Mouse (Mus musculus) embryo, embryonic 10.5 days (tissue): ENCODE results near the gene Acoxl.

Experiments
- DNase-seq: peaks from one replicate; pipeline ENCODE4 v3.0.0-alpha.2; 2015; ENCODE audit warnings: low spot score

The Acoxl gene

GRCm38 (mm10) chr2:128118971-128119370 is 280.3 kb downstream of the Acoxl start:
- DNase-seq: no peak

- DNase-seq: peak; percentile 83
Measured at GRCm38 (mm10) chr2:128122491-128122890, 283.8 kb downstream of the Acoxl start.

- peak; percentile 51 for DNase-seq
Measured at GRCm38 (mm10) chr2:128122891-128123771, 284.5 kb downstream of the Acoxl start.

DNA sequence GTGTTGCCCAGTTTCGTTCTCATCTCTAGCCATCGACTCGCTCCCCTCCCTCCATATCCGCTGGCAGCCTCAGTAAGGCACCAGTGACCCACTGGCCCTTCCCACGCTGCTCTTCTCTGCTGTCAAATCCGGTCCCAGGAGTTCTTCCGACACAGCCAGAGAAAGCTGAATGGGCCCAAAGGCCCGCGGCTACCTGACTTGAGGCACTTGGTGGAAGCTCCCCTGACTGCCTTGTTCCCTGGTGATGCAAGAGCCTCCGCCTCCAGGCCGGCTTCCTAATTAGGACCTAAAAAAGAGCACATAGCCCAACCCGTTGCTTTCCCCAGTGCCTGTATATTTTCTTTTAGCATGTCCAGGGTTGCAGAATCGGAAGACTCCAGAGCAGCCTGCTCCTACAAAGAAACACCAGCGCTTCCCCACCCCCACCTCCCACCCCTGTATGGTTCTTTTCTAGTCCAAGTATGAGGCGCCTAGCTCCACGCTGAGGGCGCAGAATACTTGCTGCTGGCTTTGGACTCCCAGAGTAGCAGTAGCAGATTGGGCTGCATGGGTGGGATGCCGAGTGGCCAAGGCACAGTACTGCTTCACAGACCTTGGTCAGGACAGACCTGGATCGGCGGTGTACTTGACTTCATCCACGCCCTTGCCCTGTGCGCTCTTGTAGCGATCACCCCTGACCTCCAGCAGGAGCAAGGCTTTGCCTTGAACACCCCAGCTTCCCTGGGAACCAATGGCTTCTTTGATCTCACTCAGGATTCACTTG is 285.4 kb downstream of the Acoxl start:
- DNase-seq: peak; percentile 53

DNA sequence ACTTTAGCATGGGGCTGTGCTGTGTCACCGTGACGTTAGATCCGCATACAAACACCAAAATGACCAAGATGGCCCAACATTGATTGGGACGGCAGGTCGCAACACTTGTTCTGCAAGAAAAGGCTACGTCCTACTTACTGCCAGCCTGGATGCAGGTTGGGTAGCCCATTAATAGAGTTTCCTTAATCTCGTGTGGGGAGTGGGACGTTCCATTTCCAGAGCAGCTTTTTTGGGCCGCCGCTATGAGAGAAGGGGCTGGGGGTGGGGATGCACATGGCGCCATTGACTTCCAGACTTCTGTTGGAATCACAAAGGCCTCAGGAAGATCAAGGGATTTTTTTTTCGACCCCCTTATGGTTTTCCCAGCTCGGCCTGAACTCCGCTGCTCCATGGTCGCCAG is 286.0 kb downstream of the Acoxl start:
- no peak for DNase-seq

DNA sequence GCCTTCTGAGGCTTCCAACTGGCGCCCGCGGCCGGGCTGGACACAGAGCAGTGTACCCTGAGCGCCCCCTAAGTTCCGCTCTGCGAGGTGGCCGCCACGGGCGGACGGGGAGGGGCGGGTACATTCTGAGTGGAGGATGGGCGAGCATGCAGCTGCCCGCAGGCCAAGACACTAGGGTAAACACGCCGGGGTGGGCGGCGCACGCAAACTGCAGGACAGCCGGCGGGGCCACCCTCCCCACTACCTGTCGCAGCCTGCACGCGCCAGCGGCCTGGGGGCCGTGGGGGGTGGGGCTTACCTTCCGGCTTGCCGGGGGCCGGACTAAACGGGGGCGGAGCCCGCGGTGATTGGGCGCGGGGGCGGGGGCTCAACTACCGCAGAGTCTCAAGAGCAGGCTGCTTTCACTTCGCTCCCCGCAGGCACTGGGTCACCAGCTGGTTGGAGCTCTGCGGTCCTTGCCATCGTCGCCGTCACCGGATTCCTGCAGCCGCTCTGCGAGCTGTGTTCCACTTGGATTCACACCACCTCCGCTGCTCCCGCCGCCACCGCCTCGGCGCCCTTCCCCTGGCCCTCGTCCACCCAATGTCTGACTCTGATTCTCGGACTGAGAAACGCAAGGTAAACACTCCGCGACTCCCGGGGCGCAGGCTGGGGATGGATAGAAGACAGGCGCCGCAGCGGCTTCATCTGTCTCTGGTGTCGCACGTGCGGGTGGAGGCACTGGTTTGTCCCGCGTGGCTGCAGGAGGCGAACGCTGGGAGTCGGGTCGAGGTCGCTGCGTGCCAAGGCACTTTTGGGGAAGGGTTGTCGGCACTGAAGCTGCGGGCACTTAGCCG is 287.2 kb downstream of the Acoxl start, which contains the start of gene Bcl2l11:
Gene Bcl2l11, plus strand, starts transcription at position 404 of the 836 bp plus-strand sequence.
- DNase-seq: peak; percentile 96

- DNase-seq: peak; percentile 62
Measured at GRCm38 (mm10) chr2:128126591-128127051, 287.9 kb downstream of the Acoxl start.

DNA sequence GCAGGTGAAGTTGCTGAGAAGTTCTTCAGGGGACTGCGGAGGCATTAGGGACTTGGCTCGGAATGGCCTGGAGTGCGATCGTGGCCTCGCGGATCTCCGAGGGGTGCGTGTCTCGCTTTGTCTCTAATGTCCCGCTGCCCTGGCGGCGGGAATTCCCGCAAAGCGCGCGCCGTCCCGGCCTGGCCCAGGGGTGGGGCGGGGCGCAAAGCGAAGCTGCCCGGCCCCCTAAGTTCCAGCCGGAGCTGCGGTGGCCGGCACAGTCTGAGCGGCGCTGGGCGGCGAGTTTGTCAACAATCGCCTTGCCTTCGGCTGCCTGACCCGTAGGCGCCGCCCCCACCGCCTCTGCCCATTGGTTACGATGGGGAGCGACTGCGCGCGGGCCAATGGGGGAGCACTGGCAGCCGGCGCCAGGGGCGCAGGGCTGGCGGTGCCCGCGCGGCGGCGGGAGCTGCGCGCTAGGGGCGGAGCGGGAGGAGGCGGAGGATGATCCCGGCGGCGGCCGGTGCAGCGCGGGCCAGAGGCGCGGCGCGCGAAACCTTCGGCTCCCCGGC is 288.5 kb downstream of the Acoxl start:
- peak; percentile 97 for DNase-seq

DNA sequence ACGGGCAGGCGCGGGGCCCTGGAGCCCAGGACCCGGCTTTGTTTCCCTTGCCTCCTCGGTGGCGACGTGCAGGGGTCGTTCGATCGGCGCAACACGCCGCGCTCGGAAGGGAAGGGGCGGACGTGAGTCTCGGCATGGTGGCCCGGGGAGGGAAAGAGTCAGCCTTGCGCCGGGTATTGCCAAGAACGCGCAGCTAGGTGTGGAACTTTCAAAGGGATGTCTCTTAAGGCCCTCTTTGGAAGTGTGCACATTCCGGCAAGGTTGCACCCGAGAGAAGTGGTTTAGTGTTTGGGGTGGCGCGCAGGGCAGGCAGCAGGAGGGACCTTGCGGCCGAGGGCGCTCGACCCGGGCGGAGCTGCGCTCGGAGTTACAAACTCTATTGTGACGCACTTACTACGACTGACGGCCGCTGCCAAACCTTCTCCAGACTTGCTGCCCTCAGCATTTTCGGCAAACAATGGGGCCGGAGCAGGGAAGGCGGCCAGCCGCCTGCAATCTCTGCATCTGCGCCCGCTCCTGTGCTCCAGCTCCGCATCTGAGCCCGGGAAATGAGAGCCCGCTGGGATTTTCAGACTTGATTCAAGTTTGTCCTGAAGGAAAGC is 289.1 kb downstream of the Acoxl start:
- peak; percentile 85 for DNase-seq

DNA sequence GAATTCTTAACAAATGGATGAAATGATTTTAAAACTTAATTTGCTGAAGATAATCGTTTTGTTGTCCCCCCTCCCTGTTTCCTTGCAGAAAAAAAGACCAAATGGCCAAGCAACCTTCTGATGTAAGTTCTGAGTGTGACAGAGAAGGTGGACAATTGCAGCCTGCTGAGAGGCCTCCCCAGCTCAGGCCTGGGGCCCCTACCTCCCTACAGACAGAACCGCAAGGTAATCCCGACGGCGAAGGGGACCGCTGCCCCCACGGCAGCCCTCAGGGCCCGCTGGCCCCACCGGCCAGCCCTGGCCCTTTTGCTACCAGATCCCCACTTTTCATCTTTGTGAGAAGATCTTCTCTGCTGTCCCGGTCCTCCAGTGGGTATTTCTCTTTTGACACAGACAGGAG is 289.9 kb downstream of the Acoxl start:
- DNase-seq: peak; percentile 13

DNA sequence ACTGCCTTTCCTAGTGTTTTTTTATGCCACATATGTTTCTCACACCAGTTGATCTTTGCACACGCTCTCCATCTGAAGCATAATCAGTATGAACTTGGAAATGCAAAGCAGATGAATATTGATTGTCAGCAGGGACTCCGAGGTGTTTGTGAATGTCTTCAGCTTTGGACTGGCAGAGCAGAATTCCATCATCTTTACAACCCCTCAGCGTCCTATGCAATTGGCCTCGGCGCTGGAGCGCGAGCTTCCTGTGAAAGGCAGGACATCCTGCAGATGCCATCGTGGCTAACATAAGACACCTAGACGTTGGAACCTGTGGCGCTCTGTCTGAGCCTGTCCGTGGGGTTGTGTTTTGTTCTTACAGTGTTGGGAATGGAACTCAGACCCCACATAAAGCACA is 292.8 kb downstream of the Acoxl start:
- no peak for DNase-seq

GRCm38 (mm10) chr2:128132635-128133034 is 294.0 kb downstream of the Acoxl start:
- DNase-seq: no peak

DNA sequence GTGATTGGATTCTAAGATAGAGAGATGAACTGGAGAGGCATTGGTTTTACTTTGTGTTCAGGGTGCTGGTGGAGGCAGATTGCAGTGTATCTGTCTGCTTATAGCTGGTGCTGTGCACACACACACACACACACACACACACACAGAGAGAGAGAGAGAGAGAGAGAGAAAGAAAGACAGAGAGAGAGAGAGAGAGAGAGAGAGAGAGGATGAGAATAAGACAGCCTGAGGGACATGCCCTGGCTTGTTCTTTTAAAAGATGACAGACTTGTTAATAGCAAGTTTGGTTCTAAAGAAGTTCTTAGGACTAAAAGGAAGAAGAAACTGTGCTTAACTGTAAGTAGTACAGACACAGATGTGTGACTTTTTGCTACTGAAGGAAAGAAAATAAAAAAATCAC is 295.2 kb downstream of the Acoxl start:
- DNase-seq: no peak

- DNase-seq: no peak
Measured at GRCm38 (mm10) chr2:128134474-128134873, 295.8 kb downstream of the Acoxl start.

DNA sequence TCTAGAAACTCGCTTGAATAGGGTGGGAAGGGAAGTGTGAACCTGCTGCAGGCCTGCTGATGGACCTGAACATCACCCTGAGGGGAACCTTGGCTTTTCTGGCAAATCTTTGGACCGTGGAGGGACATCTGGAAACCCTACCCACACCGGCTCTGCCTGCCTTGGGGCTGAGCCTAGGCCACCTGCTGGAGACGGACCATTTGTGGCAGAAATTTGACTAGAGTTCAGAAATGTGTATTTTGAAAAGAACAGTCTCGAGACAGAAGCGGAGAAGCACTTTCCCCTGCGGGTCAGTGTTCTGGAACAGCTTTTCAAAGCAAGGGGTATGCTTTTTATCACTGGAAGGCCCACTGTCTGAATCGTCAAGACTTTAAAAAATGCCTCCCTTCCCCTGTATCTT is 296.3 kb downstream of the Acoxl start:
- DNase-seq: no peak

GRCm38 (mm10) chr2:128136769-128137433 is 298.2 kb downstream of the Acoxl start:
- DNase-seq: no peak

DNA sequence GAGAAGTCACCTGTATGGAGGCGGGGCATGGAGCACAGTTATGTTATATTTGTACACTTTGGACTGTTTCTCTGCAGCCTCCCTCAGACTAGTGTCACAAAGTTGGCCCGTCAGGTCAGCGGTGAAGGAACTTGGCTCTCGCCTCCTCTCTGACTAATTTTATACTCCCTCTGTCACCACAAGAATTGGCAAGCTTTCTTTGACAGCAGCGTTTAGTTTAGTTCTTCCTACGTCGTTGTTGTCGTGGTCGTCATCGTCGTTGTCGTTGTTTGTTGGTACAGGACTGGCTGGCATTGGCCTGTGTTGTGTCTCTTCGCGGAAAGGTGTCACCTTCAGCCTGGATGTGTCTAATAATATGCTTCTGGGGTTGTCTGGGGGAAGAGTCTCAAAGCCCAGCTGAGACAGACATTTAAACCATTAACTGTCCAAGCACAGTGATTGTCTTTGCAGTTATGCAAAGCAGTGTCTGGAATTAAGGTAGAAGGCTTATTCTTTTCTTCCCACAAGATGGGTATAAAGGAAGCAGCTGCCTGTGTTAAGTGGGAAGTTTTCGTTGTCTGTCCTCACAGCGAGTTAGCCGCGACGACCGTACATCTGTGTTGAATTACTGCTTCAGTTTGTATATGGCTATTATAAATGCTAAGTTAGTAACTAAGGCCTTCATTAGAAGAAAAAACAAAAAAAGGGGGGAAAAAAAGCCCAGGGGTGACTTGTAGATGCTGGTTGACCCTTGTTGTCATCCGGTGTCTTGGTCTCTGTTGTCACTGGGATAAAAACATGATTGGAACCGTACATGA is 299.0 kb downstream of the Acoxl start:
- no peak for DNase-seq

- no peak for DNase-seq
Measured at GRCm38 (mm10) chr2:128138924-128139323, 300.2 kb downstream of the Acoxl start.

DNA sequence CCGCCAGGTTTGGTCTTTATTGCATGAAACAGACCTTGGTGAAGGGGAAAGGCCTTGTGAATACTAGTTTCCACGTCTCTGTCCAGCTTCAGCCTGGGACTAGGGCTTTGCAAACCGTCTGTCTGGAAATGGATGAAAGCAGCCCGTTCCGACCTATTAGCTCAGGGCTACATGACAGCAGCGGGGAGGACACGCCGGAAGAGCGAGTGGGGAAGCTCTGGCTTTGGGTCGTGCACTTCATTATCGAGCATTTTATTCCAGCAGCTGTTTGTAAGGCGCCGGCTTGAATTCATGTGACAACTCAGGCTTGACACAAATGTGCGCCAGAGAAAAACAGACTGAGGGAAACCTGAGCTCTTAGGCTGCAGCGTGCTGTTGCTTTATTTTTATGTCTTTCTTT is 301.1 kb downstream of the Acoxl start:
- no peak for DNase-seq

GRCm38 (mm10) chr2:128140183-128140582 is 301.5 kb downstream of the Acoxl start:
- DNase-seq: no peak
